Mouse (Mus musculus): ENCODE data around the gene Dmrta1. TPM values are rescaled to one million over a fixed set of nuclear protein-coding genes. Genes with fewer than 3 reads are reported as not detected.
A peak's percentile ranks its signal among the peaks of the same experiment; 100 is the strongest.

Gene Dmrta1
- total RNA-seq (2021), result not detected

GRCm38 (mm10) chr4:89679195-89679594 is at the start of gene Dmrta1:
Dmrta1 (plus strand) TSS chr4:89679436.
- DNase-seq, result no peak
- intact Hi-C loops (cut with DNase I), result no loop called here

- intact Hi-C loops (cut with DNase I), result no loop called here
- no peak for DNase-seq
These were observed 48.7 kb upstream of the Dmrta1 start for GRCm38 (mm10) chr4:89630374-89631079.

GRCm38 (mm10) chr4:89631560-89631959 is 47.7 kb upstream of the Dmrta1 start:
- no peak for DNase-seq
- intact Hi-C loops (cut with DNase I), result no loop called here

- intact Hi-C loops (cut with DNase I), result no loop called here
- no peak for DNase-seq
These were observed 40.6 kb upstream of the Dmrta1 start for GRCm38 (mm10) chr4:89638651-89639050.

- DNase-seq, result no peak
- intact Hi-C loops (cut with DNase I), result no loop called here
These were observed 34.8 kb upstream of the Dmrta1 start for GRCm38 (mm10) chr4:89644235-89645115.

- no peak for DNase-seq
- intact Hi-C loops (cut with DNase I), result no loop called here
These were observed 28.6 kb upstream of the Dmrta1 start for GRCm38 (mm10) chr4:89650352-89651311.

- no peak for DNase-seq
- intact Hi-C loops (cut with DNase I), result no loop called here
These were observed 27.9 kb upstream of the Dmrta1 start for GRCm38 (mm10) chr4:89651312-89651686.

GRCm38 (mm10) chr4:89651779-89652178 is 27.5 kb upstream of the Dmrta1 start:
- no peak for DNase-seq
- intact Hi-C loops (cut with DNase I), result no loop called here

GRCm38 (mm10) chr4:89663406-89663805 is 15.8 kb upstream of the Dmrta1 start:
- intact Hi-C loops (cut with DNase I), result no loop called here
- no peak for DNase-seq

- intact Hi-C loops (cut with DNase I), result no loop called here
- no peak for DNase-seq
These were observed 4.5 kb upstream of the Dmrta1 start for GRCm38 (mm10) chr4:89674711-89675110.

- DNase-seq, result no peak
- intact Hi-C loops (cut with DNase I), result no loop called here
These were observed 1.3 kb upstream of the Dmrta1 start for GRCm38 (mm10) chr4:89677903-89678302.

GRCm38 (mm10) chr4:89678713-89679112 is 523 bp upstream of the Dmrta1 start:
- intact Hi-C loops (cut with DNase I), result no loop called here
- DNase-seq, result no peak

GRCm38 (mm10) chr4:89687961-89688803 is 8.9 kb downstream of the Dmrta1 start:
- intact Hi-C loops (cut with DNase I), result no loop called here
- peak; percentile 1 to 2 for DNase-seq

- intact Hi-C loops (cut with DNase I), result no loop called here
- no peak for DNase-seq
These were observed 9.7 kb downstream of the Dmrta1 start for GRCm38 (mm10) chr4:89688804-89689497.

GRCm38 (mm10) chr4:89691936-89692335 is 12.7 kb downstream of the Dmrta1 start:
- intact Hi-C loops (cut with DNase I), result loop anchor here (2.0 to 5.0 kb wide), 2 partner anchors 117 to 545 kb away; no protein-coding TSS in a partner anchor
- no peak for DNase-seq

GRCm38 (mm10) chr4:89692780-89693179 is 13.5 kb downstream of the Dmrta1 start:
- intact Hi-C loops (cut with DNase I), result loop anchor here (2.0 to 5.0 kb wide), 2 partner anchors 118 to 545 kb away; no protein-coding TSS in a partner anchor
- no peak for DNase-seq

GRCm38 (mm10) chr4:89695589-89695988 is 16.4 kb downstream of the Dmrta1 start:
- intact Hi-C loops (cut with DNase I), result no loop called here
- DNase-seq, result no peak

- no peak for DNase-seq
- intact Hi-C loops (cut with DNase I), result no loop called here
These were observed 18.7 kb downstream of the Dmrta1 start for GRCm38 (mm10) chr4:89697951-89698350.
